Mouse (Mus musculus) heart, postnatal 0 days (tissue): ENCODE results near the gene Kcnn3.

Experiments used
- CTCF ChIP-seq: IDR thresholded peaks from 2 replicates; pipeline ENCODE4 v1.5.1; 2016; ENCODE audit warnings: antibody characterized with exemption, control low read depth, low read depth
- EP300 ChIP-seq: IDR thresholded peaks from 2 replicates; pipeline ENCODE4 v1.6.1; 2016; ENCODE audit warnings: antibody characterized with exemption, low read depth

DNA sequence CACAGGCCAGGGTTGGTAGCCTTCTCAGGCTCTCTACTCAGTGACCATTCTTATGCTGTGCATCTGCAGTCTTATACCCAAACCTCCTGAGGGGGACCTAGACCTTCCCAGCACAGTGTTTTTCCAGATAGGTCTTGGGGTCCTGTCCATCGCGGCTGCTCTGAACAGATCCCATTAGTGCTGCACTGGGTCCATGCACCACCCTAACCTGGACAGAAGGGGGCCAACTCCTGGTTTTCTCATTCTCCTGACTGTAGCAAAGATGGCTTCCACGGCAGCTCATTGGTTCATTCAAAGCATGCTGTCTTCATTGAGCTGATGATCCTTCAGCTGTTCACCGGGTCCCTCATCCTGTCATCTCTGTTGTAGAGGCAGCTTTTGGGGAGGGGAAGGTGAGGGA lies 58.1 kb downstream of the Kcnn3 start:
- TF ChIP-seq CTCF, result no peak
- TF ChIP-seq EP300, result no peak
